Mouse (Mus musculus) heart, adult 11 months (tissue): ENCODE measurements at regions not wholly inside any gene's neighbourhood (a gene's known extent, or its start where the extent isn't known, plus 50 kb on each side); places are given as distances from the start of the nearest gene placed in this dataset.

Experiments used
- DNase-seq: peaks from one replicate; pipeline ENCODE4 v3.0.0; 2022

DNA sequence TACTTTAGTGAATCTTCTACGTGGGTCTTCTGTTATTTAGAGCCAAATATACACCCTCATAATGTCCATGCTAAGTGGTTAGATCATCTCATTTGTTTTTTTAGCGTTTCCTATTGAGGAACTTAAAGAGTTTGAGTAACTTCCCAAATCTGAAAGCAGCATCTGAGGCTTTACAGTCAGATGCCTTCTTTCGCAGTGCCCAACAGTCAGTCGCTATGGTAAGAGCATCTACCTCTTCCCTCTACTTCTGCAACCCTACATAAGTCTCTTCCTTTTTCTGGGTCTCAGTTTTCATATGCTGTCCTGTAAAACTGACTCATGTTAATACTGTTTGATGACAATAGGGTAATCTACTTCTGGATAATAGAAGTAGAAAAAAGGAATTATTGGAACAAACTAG, 146.8 kb downstream of the Ktn1 start:
- no peak for DNase-seq

DNA sequence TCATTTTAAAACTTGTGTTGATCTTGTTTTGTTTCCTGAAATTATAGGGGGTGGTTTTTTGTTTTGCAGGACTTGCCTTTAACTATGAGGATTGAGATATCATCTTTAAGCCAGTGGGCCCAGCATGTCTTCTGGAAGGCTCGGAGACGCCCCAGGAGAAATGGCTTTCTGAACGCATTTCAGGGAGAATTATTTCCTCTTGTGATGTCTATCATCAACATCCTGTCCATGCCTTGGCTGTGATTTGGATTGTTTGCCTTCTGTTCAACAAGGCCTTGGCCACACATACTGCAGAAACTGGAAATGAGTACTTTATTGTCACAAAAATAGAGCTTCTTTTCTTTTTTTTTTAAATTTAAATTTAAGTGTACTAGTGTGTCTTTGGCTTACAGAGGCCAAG, 150.0 kb downstream of the Ktn1 start:
- DNase-seq = peak; percentile 58

DNA sequence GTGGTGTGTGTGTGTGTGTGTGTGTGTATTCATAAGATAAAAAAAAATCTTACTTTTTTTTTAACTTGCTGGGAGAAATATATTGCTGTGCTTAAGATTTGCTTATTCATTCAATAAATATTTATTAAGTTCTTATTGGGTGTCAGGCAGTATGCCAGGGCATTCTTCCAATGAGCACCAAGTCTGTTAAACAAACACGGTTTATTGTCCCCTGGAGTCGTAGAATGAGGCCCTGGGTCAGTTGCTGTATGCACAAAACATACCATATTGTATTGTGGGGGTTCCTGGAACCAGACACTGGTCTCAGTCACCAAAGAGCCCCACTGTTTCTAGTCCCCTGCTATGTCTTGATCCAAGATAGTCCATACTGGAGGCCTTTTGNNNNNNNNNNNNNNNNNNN, 151.3 kb downstream of the Ktn1 start:
- no peak for DNase-seq

DNA sequence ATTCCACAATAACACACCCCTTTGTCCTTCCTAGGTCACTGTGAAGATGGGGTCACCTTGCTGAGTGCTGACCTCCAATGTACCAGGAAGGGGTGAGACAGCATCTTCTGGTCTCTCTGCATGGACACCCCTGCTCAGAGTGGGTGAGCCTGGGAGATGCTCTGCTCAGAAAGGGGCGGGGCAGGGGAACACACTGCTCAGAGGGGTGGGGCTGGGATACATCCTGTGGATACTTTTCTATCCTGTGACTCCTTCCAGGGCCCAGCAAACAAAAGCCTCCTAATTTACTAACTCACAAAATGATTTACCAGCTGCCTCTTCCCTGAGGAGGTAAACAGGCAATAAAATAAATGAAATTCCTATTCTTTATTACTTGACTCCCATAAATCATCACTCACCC, 157.0 kb downstream of the Ktn1 start:
- peak; percentile 95 for DNase-seq

DNA sequence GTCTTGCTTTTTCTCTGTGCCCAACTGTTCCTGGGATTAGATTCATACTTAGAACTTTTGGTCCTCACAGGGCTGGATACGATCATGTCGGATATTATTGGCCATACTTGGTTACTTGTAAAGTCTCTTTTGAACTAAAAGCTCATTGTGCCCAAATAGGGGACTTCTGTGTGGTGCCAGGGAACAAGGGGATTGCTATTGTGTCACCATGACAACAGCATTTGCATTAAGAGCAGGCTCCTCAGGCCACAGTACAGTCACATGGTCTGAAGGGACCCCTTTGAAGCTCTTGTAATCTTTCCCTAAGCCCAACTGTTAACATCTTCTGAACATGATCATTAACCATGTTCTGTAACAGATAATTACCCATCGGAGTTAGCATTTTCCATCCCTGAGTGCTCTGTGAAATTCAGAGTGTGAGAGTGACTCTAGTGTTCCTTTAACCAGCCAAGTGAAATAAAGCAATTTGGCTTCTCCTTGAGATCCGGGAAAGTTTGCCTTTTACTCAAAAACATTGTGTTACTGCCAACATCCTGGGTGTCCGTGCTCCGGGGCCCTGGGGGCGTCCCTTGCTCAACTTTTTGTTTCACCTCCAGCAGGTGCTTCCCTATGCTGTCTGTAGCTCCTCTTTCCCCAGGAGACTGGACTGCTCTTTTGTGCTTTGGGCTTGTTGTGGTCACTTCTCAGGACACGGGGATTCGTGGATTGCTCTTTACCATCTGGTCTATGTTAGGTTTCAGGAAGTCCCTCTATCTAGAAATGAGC, 157.7 kb downstream of the Ktn1 start:
- peak; percentile 94 for DNase-seq

DNA sequence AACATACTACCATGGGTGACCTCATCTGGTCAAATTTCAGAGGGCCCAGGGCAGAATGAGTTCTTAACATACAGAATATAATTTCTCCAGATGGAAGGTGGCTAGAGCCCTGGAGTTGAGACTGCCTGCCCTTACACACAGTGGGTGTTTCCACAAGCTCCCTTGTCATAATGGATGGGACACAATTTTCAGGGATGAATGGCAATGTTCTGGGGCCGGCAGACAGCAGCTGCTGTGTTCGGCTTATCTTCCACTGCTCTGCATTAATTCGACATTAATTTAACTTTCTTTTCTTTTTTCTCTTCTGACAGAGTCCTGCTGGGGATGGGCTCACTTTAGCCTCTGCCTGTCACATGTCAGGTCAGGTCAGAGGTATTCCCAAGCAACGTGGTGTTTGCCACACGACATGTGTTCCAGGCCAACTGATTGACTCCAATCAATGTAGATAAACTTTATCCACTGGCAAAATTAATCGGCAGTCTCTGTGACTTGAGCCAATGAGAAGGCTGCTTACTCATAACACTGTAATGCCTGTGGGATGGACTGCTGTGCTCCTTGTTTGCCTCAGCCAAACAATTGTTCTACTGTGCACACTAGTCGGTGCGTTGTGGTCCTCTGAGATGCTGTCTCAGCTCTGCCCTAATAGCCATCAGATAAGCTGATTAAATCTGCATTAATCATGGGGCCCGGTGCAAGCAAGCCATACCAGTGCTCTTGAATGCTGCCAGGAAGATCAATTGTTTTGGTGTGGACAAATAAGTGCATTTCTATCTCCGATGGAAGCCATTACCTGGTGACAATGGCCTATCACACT, 160.1 kb downstream of the Ktn1 start:
- no peak for DNase-seq

DNA sequence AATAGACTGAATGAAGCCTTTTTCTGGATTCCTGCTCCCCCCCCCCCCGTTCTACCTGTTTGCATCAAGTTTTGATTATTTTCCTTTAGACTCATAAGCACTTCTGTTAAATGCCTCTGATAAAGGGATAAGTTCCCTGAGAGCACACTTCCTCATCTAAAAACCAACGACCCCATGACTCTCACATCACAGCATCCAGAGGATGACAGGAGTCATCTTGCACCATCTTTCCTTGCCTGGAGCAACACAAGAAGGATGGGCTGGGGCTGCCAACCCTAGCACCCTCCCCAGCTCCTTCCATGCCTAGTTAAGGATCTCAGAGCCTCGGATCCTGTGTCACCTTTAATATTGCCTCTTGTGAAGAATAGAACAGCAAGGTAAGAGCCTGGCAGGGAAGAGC, 170.0 kb downstream of the Ktn1 start:
- peak; percentile 70 for DNase-seq

DNA sequence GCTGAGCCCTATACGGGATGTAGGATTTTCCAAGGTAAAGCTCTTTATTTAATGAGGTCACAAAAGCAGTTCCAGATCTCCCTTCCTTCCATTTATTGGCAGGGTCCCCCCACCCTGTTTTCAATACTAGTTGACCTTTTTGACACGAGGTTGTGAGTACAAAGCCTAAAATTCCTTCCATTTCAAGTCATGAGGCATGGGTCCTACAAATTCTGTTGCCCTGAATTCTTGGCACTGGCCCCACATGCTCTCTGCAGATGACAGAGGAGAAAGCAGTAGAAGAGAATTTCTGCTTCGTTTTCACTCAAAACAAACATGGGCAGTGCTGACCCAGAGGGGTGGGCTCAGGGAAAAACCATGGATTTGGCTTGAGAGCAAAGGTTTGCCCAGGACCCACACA, 170.4 kb downstream of the Ktn1 start:
- no peak for DNase-seq

DNA sequence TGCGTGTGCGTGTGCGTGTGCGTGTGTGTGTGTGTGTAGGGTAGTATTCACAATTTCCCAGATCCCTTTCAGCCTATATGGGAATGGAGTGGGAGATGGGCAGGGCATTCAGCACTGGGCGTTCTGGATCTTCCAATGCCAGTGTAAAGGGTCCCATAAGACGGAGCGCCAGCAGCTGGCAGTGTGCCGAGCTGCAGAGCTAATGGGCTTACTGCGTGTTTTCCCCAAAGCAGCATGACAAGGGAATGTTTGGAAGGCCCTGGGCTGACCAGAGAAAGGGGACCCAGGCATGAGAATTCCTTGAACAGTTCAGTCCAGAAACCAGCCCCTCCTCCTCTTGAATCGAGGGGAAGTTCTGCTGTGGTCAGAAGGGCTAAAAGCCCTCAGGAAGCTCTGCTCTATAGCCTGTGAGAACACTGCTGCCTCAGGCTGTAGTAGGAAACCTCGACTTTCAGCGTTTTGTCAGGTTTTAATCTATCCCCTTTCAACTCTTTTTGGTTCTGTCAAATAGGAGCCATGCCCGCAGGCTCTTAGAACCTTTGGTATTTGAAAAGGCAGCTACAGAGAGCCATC, 172.4 kb downstream of the Ktn1 start:
- no peak for DNase-seq

DNA sequence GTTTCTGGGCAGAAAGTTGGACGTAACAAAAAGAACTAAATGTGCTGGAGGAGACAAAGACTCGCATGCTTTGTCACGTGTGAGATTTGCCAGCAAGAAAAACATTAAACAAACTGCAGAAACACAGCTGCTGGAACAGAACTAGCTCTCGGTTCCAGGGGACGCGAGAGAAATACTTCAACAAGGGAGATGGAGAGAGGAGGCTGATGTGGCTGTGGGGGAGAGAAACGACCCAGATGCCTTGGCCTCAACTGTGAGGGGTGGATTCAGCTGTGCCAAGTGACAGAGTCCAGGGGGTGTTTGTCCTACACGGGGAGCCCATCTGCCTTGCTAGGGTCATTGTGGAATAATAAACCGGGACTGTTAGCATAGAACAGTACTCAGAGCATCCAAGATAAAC, 174.9 kb downstream of the Ktn1 start:
- peak; percentile 93 for DNase-seq

DNA sequence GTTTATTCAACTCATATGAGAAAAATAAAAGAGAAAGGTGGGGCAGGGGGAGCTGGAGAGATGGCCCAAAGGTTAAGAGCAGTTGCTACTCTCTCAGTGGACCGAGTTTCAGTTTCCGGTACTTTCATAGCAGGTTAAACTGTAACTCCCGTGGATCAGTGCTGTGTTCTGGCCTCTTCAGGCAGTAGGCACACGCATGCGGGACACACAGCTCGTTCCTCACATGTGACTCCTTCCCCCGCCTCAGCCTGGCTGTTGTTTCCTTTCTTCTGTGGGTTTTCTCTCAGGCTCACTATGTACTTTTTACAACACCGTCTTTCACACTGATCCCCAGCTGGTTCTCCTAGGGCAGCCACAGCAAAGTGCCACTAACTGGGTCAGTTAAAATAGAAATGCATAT, 175.4 kb downstream of the Ktn1 start:
- no peak for DNase-seq

DNA sequence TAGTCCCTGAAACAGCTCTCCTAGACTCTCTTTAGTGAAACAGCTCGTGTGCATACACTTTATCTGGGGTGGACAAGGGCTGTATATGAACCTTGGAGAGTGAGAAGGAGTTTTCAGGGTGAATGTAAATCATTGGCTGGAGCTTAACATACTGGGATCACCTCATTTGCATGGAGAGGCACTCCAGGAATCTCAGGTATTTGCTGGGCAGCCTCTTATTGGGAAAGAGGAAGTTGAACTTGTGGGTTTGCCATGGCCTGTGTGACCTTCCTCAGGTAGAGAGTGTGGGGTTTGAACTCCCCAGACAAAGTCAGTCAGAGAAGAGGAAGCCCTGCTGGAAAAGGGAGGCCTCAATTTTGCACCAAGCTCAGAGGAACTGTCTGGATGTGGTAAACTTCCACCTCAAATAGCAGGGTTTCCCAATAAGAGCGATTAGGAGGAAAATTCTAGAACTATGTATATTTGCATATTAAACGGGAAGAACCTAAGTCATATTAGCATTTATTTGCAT, 177.3 kb downstream of the Ktn1 start:
- DNase-seq = no peak

DNA sequence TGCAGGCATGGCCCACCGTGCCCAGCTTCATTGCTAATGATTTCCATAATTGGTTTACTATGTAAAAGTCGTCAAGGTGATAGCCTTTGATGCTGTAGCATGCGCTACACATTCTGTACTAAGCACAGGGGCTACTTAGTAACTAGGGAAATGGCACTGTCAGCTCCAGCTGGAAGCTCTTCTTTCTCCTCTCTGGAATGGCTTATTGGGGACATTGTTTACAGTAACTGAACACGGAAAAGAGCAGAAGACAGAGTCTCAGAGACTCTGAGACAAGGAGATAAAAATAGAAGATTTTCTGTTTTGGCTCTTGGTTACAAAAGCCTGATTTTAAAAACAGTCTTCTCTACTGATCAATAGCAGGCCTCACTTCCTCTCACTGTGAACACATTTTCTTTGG, 178.3 kb downstream of the Ktn1 start:
- DNase-seq = no peak

DNA sequence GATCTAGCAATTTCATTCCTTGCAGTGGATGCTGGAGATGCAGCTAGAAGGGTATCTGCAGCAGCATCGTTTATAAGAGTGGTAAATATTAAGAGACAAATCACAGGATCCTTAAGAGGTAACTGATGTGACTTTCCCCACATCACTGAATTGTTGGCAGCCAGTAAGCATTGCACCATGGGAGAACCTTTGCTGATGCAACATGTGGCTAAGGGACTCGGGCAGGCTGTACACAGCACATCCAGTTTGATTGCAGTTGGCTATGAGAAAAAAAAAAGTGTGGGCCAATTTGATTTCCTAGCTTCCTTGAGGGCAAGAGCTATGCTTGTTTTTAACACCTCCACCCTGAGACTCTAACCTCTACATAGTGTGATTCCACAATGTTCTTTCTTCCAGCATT, 179.4 kb downstream of the Ktn1 start:
- no peak for DNase-seq

DNA sequence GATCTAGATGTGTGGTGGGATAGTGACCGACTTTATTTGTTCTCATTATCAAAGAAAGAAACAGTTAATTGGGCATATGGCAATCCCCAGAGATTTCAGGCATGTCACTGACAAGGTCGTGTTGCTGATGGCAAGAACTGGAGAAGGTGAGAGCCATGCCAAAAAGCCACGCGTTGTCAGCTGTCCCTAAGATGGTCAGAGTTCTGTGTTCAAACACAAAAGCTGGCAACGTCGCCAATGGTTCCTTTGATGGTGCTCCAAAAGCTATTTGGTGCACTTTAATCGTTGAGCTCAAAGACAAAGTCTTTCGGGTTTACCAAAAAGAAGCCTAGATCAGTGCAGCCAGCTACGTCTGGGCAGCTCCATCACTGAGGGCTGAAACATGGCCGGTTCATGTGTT, 185.4 kb downstream of the Ktn1 start:
- peak; percentile 48 for DNase-seq

DNA sequence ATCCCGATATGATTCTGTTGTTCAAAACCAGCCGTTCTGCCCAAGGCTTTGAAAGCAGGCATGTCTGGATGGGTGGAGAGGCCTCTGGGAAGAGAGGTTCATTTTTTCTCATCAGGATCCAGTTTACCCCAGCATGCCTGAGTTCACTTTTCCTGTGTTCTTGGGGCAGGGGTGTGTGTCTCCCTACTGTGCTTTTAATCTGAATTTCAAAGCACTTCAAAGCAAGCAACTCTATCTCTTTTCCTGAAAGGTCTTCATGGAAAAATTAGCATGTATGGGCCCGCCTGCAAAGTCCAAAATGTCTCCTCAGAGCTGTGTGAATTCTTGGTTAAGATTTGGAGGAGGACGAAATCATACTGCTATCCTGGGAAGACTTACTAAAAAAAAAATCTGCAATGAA, 187.2 kb downstream of the Ktn1 start:
- DNase-seq = no peak

DNA sequence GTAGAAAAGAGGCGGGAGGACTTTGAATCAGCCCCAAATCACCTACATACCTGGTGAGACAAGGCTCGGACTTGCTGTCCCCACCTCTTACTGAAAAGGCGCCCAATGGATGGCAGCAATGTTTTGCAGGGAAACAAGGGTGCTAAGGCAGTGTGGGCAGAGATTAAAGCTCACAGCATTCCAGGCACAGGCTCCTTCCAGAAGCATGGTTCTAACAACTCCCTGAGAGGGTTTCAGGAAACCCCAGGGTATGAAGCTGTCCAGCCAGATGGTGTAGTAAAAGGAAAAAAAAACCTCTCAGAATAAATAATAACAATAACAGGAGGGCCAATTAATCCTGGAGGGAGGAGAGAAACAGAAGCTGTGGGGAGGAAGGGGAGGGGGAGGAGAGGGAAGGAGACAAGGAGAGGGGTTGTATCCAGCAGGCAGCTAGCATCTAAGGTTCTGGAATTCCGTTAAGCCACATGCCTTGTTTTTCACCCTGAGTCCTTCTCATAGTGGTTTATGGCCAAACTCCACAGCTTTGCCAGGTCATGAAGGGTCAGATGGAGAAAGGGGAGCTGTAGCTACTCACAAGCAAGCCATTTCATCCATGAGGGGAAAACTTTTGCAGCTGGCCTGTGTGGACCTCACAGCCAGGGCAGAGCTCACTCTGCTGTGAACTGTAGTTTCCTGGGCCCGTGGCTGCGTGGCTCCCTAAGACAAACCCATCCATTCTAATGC, 191.4 kb downstream of the Ktn1 start:
- peak; percentile 90 for DNase-seq

DNA sequence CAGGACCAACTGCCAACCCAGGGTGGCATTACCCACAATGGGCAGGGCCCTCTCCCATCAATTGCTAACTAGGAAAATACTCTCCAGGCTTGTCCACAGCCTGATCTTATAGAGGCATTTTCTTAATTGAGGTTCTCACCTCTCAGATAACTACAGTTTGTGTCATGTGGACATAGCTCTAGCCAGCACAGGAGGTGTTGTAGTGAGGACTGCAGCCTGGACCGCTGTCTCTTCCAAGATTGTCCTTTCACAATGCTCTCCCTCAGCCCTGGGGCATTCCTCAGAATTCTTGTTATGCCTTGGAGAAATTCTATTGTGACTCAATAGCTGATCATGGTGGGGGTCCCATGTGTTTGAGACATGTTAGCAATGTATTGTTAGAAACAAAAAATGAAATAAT, 196.1 kb downstream of the Ktn1 start:
- DNase-seq = peak; percentile 30

DNA sequence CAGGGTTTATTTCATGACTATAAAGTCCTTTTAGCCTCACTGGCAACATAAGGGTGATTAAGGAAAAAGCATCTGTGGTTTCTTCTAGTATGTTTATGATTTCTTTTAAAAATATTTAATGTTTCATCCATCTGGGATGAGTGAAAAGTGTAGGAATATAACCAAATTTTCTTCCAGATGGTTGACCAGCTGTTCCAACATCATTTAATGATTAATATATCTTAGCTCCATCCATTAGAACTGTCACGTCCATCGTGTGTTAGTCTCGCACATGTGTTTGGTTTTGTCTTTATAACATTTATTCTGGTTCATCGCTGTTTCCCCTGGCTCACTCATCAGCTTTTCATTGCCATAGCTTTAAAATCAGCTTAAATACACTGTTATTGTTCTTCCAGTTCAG, 200.6 kb downstream of the Ktn1 start:
- DNase-seq = no peak

DNA sequence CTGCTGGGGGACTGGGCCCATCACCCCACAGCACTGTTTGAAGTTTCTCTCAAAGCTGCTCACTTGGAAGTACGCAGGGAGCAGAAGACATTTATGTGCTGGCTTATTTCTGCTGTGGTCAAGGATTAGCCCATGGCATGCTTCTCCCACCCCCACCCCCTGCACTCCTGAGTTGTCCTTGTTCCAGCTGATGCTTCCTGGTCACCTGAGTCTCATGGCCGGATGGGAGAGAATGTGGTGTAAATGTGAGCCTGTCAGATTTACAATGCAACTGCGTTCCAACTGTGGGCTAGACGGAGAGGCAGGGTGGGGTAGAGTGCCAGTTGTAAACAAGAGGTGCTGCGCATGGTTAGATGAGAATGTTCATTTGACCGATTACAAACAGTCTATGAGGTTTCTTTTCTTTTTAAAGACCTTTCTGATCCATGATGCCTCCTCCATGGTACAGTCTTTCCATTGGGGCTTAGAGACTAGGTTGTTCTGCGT, 208.1 kb downstream of the Ktn1 start:
- DNase-seq = no peak

DNA sequence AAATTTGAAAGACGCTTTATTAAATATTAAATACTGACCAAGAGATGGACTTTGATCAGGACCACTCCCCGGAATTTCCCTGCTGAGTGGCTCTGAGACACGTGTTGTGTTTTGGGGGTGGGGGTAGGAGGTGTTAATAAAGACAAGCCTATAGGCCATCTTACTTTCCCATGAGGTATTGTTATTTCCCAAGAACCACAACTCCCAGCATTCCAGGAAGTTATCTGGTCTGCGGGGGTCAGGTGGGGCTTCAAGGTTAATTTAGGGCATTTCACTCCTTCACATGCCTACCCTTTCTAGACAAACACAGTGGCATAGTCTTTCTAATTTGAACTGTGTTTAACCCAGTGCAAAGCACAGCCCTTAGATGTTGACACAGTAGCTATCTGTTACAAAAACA, 209.0 kb downstream of the Ktn1 start:
- peak; percentile 67 for DNase-seq

DNA sequence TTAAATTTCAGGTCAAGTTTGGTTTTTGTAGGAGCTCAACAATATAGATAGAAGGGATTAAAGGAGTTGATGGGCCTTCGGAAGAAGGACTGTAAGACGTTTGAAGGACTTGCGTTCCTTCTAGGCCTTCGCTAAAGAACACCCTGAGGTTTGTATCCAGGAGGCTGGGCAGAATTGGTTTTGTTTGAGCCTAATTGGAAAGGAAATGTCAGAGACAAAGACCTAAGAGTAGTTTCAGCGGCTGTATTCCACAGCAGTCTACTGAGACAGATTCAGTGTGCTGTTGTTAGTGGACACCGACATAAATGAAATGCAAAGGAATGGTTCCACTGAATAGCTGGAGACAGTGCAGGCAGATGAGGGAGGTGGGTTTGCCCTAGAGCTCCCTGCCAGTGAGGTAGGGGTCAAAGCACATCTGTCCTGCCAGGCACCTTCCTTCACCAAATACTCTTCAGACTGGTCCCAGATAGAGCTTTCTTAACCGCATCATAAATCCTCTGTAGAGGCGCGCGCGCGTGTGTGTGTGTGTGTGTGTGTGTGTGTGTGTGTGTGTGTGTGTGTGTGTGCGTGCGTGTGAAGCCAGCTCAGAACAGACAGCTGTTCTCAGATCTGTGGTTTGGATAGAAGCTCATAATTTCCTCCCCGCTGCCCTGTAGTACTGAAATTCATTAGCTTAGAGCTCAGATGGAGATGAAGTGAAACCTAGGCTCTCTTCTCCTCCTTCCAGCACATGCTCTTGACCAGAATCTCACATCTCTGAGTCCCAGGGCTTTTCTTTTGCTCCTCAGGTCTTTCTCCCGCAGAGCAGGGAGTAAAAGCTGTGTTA, 209.7 kb downstream of the Ktn1 start:
- peak; percentile 16 for DNase-seq
